Mouse (Mus musculus): ENCODE measurements around the gene Gm20878.
"Not testable (repeated sequence)": the region's sequence is repeated elsewhere in the genome, so short reads cannot be mapped to it uniquely, and the experiment has no call there.

DNA sequence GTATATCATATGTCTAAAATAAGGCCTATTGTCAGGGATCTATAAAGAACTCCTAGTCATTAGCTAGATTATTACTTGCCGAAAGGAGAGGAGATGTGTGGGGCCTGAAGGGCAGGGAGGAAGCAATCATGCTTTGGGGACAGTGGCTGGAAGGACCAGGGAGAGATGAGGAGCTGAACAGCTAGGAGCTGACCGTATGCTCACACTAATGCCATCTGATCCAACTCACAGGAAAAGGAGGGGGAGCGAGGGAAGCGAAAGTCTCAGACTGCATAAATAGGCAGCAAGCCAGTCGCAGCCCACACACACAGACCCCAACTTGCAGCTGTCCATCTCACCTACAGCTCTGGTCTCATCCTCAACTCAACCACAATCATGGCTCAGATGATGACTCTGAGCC is 38.1 kb upstream of the Gm20878 start, which contains the start of gene Gm21541:
- not testable (repeated sequence) for TF ChIP-seq CTCF, EP300 (IDR thresholded peaks at IDR 0.05)

Data from lung, postnatal 0 days (tissue).